Mouse (Mus musculus) right cerebral cortex, postnatal 4 days (tissue): ENCODE results near the gene Ddx55.
"Not testable (repeated sequence)": the region's sequence is repeated elsewhere in the genome, so short reads cannot be mapped to it uniquely, and the experiment has no call there.

Experiments
- DNase-seq: peaks from one replicate; pipeline ENCODE4 v3.0.0-alpha.2; 2022

The Ddx55 gene

GRCm38 (mm10) chr5:124539905-124540304 is 12.8 kb upstream of the Ddx55 start:
- DNase-seq, result no peak

GRCm38 (mm10) chr5:124540383-124540786 is 12.3 kb upstream of the Ddx55 start, which contains the start of gene Tmed2:
Tmed2 (plus strand) TSS chr5:124540695.
- DNase-seq, result peak; percentile 90

- DNase-seq, result peak; percentile 43
Observed at GRCm38 (mm10) chr5:124540905-124541601, 11.6 kb upstream of the Ddx55 start.

- no peak for DNase-seq
Observed at GRCm38 (mm10) chr5:124541602-124541973, 11.1 kb upstream of the Ddx55 start.

GRCm38 (mm10) chr5:124550737-124551136 is 1.9 kb upstream of the Ddx55 start:
- DNase-seq, result not testable (repeated sequence)

- not testable (repeated sequence) for DNase-seq
Observed at GRCm38 (mm10) chr5:124551349-124552093, 1.1 kb upstream of the Ddx55 start.

- DNase-seq, result no peak
Observed at GRCm38 (mm10) chr5:124552094-124552472, 581 bp upstream of the Ddx55 start.

GRCm38 (mm10) chr5:124553607-124554006 is 943 bp downstream of the Ddx55 start:
- DNase-seq, result no peak

- DNase-seq, result no peak
Observed at GRCm38 (mm10) chr5:124555145-124555544, 2.5 kb downstream of the Ddx55 start.

- no peak for DNase-seq
Observed at GRCm38 (mm10) chr5:124571068-124571467, 18.4 kb downstream of the Ddx55 start.

GRCm38 (mm10) chr5:124575467-124575866 is 22.8 kb downstream of the Ddx55 start:
- DNase-seq, result no peak

- DNase-seq, result peak; percentile 94
Observed at GRCm38 (mm10) chr5:124578633-124579317, 26.1 kb downstream of the Ddx55 start, which contains the start of the genes Eif2b1 and Gtf2h3. Eif2b1 (minus strand) TSS chr5:124579131. Gtf2h3 (plus strand) TSS chr5:124579140.

- DNase-seq, result no peak
Observed at GRCm38 (mm10) chr5:124582515-124582914, 29.9 kb downstream of the Ddx55 start.

- DNase-seq, result no peak
Observed at GRCm38 (mm10) chr5:124592768-124593167, 40.1 kb downstream of the Ddx55 start.

- peak; percentile 88 for DNase-seq
Observed at GRCm38 (mm10) chr5:124598224-124599174, 45.8 kb downstream of the Ddx55 start.

GRCm38 (mm10) chr5:124599726-124600125 is 47.1 kb downstream of the Ddx55 start:
- DNase-seq, result not testable (repeated sequence)

GRCm38 (mm10) chr5:124602349-124602748 is 49.7 kb downstream of the Ddx55 start:
- peak; percentile 73 for DNase-seq

GRCm38 (mm10) chr5:124604296-124604695 is 51.6 kb downstream of the Ddx55 start:
- DNase-seq, result no peak

- no peak for DNase-seq
Observed at GRCm38 (mm10) chr5:124605041-124605622, 52.5 kb downstream of the Ddx55 start.

GRCm38 (mm10) chr5:124610965-124611364 is 58.3 kb downstream of the Ddx55 start:
- no peak for DNase-seq

GRCm38 (mm10) chr5:124614709-124615108 is 62.0 kb downstream of the Ddx55 start:
- no peak for DNase-seq

GRCm38 (mm10) chr5:124618711-124619110 is 66.0 kb downstream of the Ddx55 start:
- DNase-seq, result no peak
